ENCODE assay signal across 14 mouse cellular contexts in genomic region chr5:73244403-73244802, GRCm38 (mm10). TPM values are rescaled to one million over a fixed set of nuclear protein-coding genes. Genes with fewer than 3 reads are reported as not detected.
DNase-seq lines count a peak whose midpoint lies in the region; ATAC-seq and TF ChIP-seq lines count a peak whose summit lies in the region.
"Had no signal": no experiment of that assay in that cellular context is flagged by ENCODE, and none has a peak within 500 bp of the region (broad histone marks: within the 10 kb centered on the region; RNA-seq: fewer than 3 reads in every experiment).

No protein-coding gene starts in this region.

- DNase-seq in liver, postnatal 0 days: peak; percentile 53
- no peak for DNase-seq in liver
- no peak for DNase-seq in urinary bladder, adult 18-20 months (ENCODE audit: low spot score in 2 of 2)
- DNase-seq: adrenal gland, postnatal 10 days; cerebellum, adult 11-12 months; gastrocnemius, postnatal 14 days; thymus, postnatal 14 days had no signal

- H3K9me3 ChIP-seq in forebrain, embryonic 15.5 days: no peaks in the 10 kb centered on the region
- no peaks in the 10 kb centered on the region for H3K9me3 ChIP-seq in forebrain, embryonic 12.5 days
- H3K9me3 ChIP-seq in liver, postnatal 0 days (ENCODE audit: low read length): no peaks in the 10 kb centered on the region
- no peaks in the 10 kb centered on the region for H3K9me3 ChIP-seq in lung, embryonic 15.5 days
- H3K9me3 ChIP-seq in neural tube, embryonic 14.5 days (ENCODE audit: control insufficient read depth, low read length): no peaks in the 10 kb centered on the region
- H3K9me3 ChIP-seq: embryonic facial prominence, embryonic 13.5 days; megakaryocyte, embryonic 14.5 days had no signal

- no peaks in the 10 kb centered on the region for H3K27me3 ChIP-seq in forebrain, embryonic 15.5 days
- H3K27me3 ChIP-seq in forebrain, embryonic 12.5 days: no peaks in the 10 kb centered on the region
- H3K27me3 ChIP-seq in liver, postnatal 0 days (ENCODE audit: insufficient read depth, low read length): no peaks in the 10 kb centered on the region
- H3K27me3 ChIP-seq in lung, embryonic 15.5 days: no peaks in the 10 kb centered on the region
- H3K27me3 ChIP-seq in neural tube, embryonic 14.5 days (ENCODE audit: control insufficient read depth, insufficient read depth, low read length): no peaks in the 10 kb centered on the region
- H3K27me3 ChIP-seq: embryonic facial prominence, embryonic 13.5 days; megakaryocyte, embryonic 14.5 days had no signal

- TF ChIP-seq EP300 in liver, postnatal 0 days (IDR thresholded peaks at IDR 0.05; ENCODE audit: low read depth): no peak

- no peak overlapping the region for H3K9ac ChIP-seq in forebrain, embryonic 15.5 days (replicated peaks)
- H3K9ac ChIP-seq in forebrain, embryonic 12.5 days: no peak overlapping the region
- no peak overlapping the region for H3K9ac ChIP-seq in liver, postnatal 0 days (replicated peaks)
- H3K9ac ChIP-seq in lung, embryonic 15.5 days: no peak overlapping the region
- no peak overlapping the region for H3K9ac ChIP-seq in neural tube, embryonic 14.5 days (replicated peaks; ENCODE audit: low read depth, low read length)
- H3K9ac ChIP-seq: embryonic facial prominence, embryonic 13.5 days had no signal

- 60% methylated on average over 13 of the region's 13 CpGs for WGBS in forebrain, embryonic 15.5 days
- WGBS in forebrain, embryonic 12.5 days: 82% methylated on average over 13 of the region's 13 CpGs
- 76% methylated on average over 13 of the region's 13 CpGs for WGBS in liver, postnatal 0 days (ENCODE audit: insufficient replicate concordance)
- WGBS in lung, embryonic 15.5 days: 45% methylated on average over 13 of the region's 13 CpGs
- 61% methylated on average over 13 of the region's 13 CpGs for WGBS in neural tube, embryonic 14.5 days

- no peak overlapping the region for H3K27ac ChIP-seq in forebrain, embryonic 15.5 days (replicated peaks)
- H3K27ac ChIP-seq in forebrain, embryonic 12.5 days: no peak overlapping the region
- no peak overlapping the region for H3K27ac ChIP-seq in liver, postnatal 0 days (ENCODE audit: low read depth)
- H3K27ac ChIP-seq in lung, embryonic 15.5 days: no peak overlapping the region
- H3K27ac ChIP-seq in neural tube, embryonic 14.5 days (ENCODE audit: low read depth, low read length): no peak overlapping the region
- H3K27ac ChIP-seq: embryonic facial prominence, embryonic 13.5 days had no signal

- H3K4me3 ChIP-seq in forebrain, embryonic 15.5 days: no peak overlapping the region
- no peak overlapping the region for H3K4me3 ChIP-seq in forebrain, embryonic 12.5 days (replicated peaks)
- no peak overlapping the region for H3K4me3 ChIP-seq in liver, postnatal 0 days (ENCODE audit: low read depth, low read length)
- no peak overlapping the region for H3K4me3 ChIP-seq in lung, embryonic 15.5 days
- no peak overlapping the region for H3K4me3 ChIP-seq in neural tube, embryonic 14.5 days (ENCODE audit: low read depth, low read length)
- H3K4me3 ChIP-seq: embryonic facial prominence, embryonic 13.5 days; megakaryocyte, embryonic 14.5 days had no signal

- no peaks in the 10 kb centered on the region for H3K36me3 ChIP-seq in forebrain, embryonic 15.5 days
- no peaks in the 10 kb centered on the region for H3K36me3 ChIP-seq in forebrain, embryonic 12.5 days (replicated peaks)
- H3K36me3 ChIP-seq in liver, postnatal 0 days (replicated peaks; ENCODE audit: insufficient read depth, low read length): no peaks in the 10 kb centered on the region; the same call in 1 of the 2 replicates
- no peaks in the 10 kb centered on the region for H3K36me3 ChIP-seq in lung, embryonic 15.5 days
- no peaks in the 10 kb centered on the region for H3K36me3 ChIP-seq in neural tube, embryonic 14.5 days (ENCODE audit: control insufficient read depth, insufficient read depth, low read length)
- H3K36me3 ChIP-seq: embryonic facial prominence, embryonic 13.5 days had no signal

- H3K4me1 ChIP-seq in forebrain, embryonic 15.5 days: peaks cover 29% of the 10 kb centered on the region
- H3K4me1 ChIP-seq in forebrain, embryonic 12.5 days: peaks cover 12% of the 10 kb centered on the region; the same call in 1 of the 2 replicates
- peaks cover 20% of the 10 kb centered on the region for H3K4me1 ChIP-seq in liver, postnatal 0 days (ENCODE audit: insufficient read depth)
- H3K4me1 ChIP-seq in lung, embryonic 15.5 days: peaks cover 6% of the 10 kb centered on the region; the same call in 1 of the 2 replicates
- H3K4me1 ChIP-seq in neural tube, embryonic 14.5 days (ENCODE audit: control insufficient read depth, insufficient read depth, low read length): peaks cover 7% of the 10 kb centered on the region; the same call in 1 of the 2 replicates

- H3K4me2 ChIP-seq in forebrain, embryonic 15.5 days (replicated peaks): no peak overlapping the region
- H3K4me2 ChIP-seq in forebrain, embryonic 12.5 days: no peak overlapping the region
- H3K4me2 ChIP-seq in liver, postnatal 0 days (ENCODE audit: low read depth, low read length): no peak overlapping the region
- no peak overlapping the region for H3K4me2 ChIP-seq in lung, embryonic 15.5 days
- H3K4me2 ChIP-seq in neural tube, embryonic 14.5 days (ENCODE audit: low read depth, low read length): no peak overlapping the region
- H3K4me2 ChIP-seq: embryonic facial prominence, embryonic 13.5 days had no signal

- 0 out of 2 replicates have a peak, but pooled peaks have one; percentile 12 for TF ChIP-seq CTCF in liver, postnatal 0 days (IDR thresholded peaks at IDR 0.05; ENCODE audit: low read depth)

- ATAC-seq in forebrain, embryonic 15.5 days (replicated peaks): peak; percentile 64
- no peak for ATAC-seq in forebrain, embryonic 12.5 days (ENCODE audit: low FRiP score)
- 0 out of 2 replicates have a peak, but pooled peaks have one; percentile 36 for ATAC-seq in liver, postnatal 0 days
- peak; percentile 35; the same call in 1 of the 2 replicates for ATAC-seq in lung, embryonic 15.5 days (ENCODE audit: borderline replicate concordance, extremely low read depth, low FRiP score, low TSS enrichment)
- peak; percentile 30; the same call in 1 of the 2 replicates for ATAC-seq in neural tube, embryonic 14.5 days (ENCODE audit: low read depth)
- no peak for ATAC-seq in frontal cortex, adult (ENCODE audit: low TSS enrichment)

RNA-seq across cellular contexts. Expression of gene Fryl, which starts 12.0 kb away (rescaled TPM):
- polyA plus RNA-seq in forebrain, embryonic 15.5 days (2015; fragmentation: Nextera tagmentation; extraction: Ambion mirVana): 48.3 and 51.5 TPM in 2 replicates
- polyA plus RNA-seq in forebrain, embryonic 12.5 days (2016; fragmentation: Nextera tagmentation; extraction: Ambion mirVana): 49.7 and 53.4 TPM in 2 replicates
- 22.8 and 25.8 TPM in 2 replicates for polyA plus RNA-seq in liver, postnatal 0 days (2015; fragmentation: Nextera tagmentation; extraction: Ambion mirVana)
- polyA plus RNA-seq in lung, embryonic 15.5 days (2015; fragmentation: Nextera tagmentation; extraction: Ambion mirVana): 21.0 and 24.5 TPM in 2 replicates
- 51.1 and 54.1 TPM in 2 replicates for polyA plus RNA-seq in neural tube, embryonic 14.5 days (2014; fragmentation: Nextera tagmentation; extraction: Ambion mirVana)

RNA-seq across cellular contexts. Expression of gene Ociad1, which starts 48.2 kb away (rescaled TPM):
- 267 and 268 TPM in 2 replicates for polyA plus RNA-seq in forebrain, embryonic 15.5 days (2015; fragmentation: Nextera tagmentation; extraction: Ambion mirVana)
- polyA plus RNA-seq in forebrain, embryonic 12.5 days (2016; fragmentation: Nextera tagmentation; extraction: Ambion mirVana): 182 and 191 TPM in 2 replicates
- polyA plus RNA-seq in liver, postnatal 0 days (2015; fragmentation: Nextera tagmentation; extraction: Ambion mirVana): 98.7 and 105 TPM in 2 replicates
- 231 and 246 TPM in 2 replicates for polyA plus RNA-seq in lung, embryonic 15.5 days (2015; fragmentation: Nextera tagmentation; extraction: Ambion mirVana)
- 230 and 264 TPM in 2 replicates for polyA plus RNA-seq in neural tube, embryonic 14.5 days (2014; fragmentation: Nextera tagmentation; extraction: Ambion mirVana)

Comparison
In these comparisons a context has a peak if more than half of its experiments do, and no peak if none do; other contexts are left out.
1. ATAC-seq: peak in forebrain, embryonic 15.5 days (single experiment), liver, postnatal 0 days (single experiment), lung, embryonic 15.5 days (single experiment) and neural tube, embryonic 14.5 days (single experiment); none in forebrain, embryonic 12.5 days (single experiment) and frontal cortex, adult (single experiment).